Mouse (Mus musculus): ENCODE results near the gene Shox2.

Shox2 gene

DNA sequence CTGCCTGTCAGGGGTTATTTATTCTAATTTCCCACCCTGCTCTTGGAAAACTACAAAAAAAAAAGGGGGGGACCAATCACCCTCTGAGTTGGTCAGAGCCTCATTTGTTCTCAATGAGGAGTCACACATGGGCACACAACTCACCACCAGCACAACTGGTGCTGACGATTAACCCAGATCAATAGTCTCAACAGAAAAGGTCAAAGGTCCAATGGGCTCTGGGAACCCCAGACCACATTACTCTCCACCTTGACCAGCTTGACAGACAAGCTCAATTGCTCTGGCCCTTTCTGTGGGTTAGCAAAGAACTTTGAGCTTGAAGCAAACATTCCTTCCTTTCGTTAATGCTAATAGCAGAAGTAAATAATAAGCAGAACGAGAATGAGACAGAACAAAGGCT is 16.7 kb downstream of the Shox2 start:
- DNase-seq (ENCODE audit: low spot score in 2 of 2) = no peak

DNA sequence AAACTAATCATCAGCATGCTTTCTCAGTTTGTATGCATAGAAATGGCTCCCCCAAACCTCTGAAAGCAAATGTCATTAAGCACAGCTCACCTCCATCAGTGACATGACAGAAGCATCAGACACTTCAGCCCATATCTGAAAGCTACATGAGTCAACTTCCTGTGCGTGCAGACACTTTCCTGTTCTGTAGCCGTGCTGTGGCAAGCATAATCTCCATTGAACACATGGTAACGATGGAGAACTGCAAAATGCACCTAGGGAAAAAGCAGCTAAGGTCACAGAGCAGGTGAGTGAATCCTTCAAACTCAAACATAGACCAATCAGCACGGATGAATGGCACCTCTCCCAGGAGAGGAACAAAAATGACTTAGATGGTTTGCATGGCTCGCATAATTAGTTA is 21.6 kb downstream of the Shox2 start:
- DNase-seq (ENCODE audit: low spot score in 2 of 2) = no peak

DNA sequence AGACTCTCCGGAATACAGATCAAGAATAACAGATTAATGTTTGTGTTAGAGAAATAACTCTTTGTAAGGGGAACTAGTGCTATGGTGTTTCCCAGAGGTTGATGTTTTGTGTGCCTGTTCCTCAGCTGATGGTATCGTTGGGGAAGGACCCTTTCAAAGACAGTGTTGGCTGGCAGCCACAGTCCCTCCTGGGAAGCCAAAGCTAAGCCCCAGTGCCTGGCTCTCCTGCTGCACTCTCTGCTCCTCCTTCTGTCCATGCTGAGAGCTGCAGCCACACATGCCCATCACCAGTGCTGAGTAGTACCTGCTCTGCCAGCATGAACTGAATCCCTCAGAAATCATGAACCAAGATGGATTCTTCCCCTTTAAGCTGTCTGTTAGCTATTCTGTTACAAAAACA is 26.4 kb downstream of the Shox2 start:
- no peak for DNase-seq (ENCODE audit: low spot score in 2 of 2)

DNA sequence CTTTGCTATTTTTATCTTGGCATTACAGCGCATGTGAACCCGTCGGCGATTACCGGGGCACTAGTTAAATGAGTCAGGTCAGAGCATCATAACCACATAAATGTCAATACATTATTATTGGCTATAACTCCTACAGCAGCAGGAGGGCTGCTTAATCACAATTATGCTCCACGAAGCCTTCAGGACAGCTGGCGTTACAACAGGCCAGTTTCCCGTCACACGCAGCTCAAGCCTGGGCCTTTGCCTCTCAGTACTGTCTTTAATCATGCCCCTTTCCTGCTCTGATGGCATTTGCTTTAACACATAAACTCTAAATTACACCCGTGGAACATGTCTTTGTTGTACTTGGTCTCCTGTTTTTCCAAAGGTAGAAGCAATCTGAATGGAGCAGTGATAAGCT is 41.9 kb downstream of the Shox2 start:
- no peak for DNase-seq (ENCODE audit: low spot score in 2 of 2)

DNA sequence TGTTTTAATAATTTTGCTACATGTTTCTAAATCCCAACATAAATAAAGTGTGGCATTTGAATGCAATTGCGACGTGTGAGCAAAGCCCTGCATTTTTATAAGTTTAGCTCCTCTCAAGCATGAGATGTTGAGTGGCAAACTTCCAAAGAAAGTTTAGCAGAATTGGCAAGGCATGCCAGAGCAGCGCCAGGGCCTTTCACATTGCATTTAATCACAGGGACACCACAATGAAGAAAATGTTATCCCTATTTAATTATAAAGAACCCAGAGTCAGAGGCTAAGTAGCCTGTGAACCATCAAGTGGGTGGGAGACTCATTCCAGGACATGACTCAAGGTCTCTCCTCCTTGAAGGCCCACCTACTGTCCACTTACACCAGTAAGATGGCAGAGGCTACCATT is 59.1 kb downstream of the Shox2 start:
- peak in 1 of 2 experiments; percentile 8 for DNase-seq (ENCODE audit: low spot score in 2 of 2)

All from frontal cortex, postnatal 36 days (tissue).